Mouse (Mus musculus) testis, postnatal 14 days (tissue): ENCODE measurements around the gene Gm5105.

Source experiments
- DNase-seq: peaks from one replicate; pipeline ENCODE4 v3.0.0; 2021; ENCODE audit warnings: low spot score

Gene Gm5105

DNA sequence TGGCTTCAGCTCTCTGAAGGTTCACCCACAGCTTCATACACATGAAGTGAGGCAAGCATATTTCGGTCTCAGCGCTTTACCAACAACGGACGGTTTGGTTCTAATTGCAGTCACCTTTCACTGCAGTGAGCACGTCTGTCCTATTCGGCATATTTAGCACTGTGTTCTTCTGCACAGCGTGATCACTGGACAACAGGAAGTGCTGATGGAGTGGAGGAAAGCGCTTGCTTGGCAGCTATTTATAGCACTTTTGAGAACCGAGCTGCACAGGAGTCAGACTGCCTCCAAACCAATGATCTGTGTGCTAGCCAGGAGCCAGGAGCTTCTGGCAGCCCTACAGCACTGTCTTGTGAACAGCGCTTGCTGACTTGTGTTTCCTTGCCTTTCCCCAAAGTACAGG, 40.9 kb downstream of the Gm5105 start:
- no peak for DNase-seq

DNA sequence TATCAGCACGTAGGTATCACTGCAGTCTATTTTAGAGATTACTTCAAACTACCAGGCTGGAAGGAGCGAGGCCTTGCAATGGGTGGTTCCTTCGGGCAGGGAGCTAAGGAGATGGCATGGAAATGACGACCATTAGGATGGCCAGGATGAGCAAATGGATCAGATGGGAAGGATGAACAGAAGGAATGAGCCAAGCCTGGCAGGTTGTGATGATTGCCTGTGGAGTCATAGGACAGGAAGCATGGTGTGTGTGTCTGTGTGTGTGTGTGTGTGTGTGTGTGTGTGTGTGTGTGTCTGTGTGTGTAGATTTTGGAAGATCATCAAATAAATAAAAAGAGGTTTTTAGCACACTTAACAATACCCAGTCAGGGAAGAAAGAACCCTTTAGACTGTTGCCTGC, 44.5 kb downstream of the Gm5105 start:
- DNase-seq, result no peak

DNA sequence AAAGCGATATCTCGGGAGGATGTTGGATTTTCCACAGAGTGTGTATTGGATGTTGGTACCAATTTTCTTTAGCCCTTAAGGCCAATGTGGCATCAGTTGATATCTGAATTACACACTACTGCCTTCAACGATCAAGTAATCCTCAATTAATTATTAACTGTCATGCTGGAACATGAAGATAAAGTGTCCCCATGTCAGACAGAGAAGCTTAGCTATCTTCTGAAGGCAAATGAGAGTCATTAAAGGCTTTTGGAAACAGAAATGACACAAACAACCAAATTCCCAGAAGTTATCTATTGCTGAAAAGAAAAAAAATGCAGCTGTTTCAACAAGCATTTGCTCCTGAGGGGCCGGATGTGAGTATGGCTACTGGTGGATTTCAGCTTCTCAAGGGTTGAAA, 45.2 kb downstream of the Gm5105 start:
- DNase-seq, result no peak

DNA sequence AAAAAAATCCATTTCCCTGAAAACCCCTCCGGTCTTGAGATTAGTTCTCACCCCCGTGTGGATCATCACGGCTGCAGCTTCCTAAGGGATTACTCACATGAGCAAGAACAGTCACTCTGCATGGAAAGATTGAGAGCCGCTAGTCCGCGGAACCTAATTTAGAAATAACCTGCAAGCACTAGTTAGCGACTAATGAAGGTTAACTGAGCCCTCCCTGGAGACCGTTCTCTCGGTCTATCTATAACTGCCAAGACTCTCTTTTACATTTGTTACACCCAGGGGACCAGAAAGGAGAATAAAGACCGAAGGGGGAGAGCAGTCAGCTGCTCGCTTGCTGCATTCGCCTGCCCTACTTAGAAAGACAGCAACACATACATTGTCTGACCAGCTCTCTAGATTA, 50.4 kb downstream of the Gm5105 start:
- DNase-seq, result no peak

DNA sequence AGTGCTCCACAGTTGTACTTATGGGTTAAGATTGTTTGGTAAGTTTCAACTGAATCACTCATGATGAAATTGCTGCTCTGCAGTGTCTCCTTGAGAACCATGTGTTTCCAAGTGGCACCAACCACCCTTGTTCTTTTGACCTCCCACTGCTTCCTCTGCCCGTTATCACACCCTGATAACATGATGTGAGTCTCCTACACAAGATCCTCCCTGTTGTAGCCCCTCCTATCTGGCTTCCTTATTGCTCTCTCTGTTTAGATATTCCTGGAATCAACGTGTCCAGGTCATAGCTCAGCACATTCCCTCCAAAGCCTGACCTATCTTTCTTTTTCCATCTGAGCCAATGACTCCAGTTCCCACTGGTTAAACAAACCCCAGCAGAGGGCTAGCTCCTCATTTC, 52.5 kb downstream of the Gm5105 start:
- DNase-seq, result no peak

DNA sequence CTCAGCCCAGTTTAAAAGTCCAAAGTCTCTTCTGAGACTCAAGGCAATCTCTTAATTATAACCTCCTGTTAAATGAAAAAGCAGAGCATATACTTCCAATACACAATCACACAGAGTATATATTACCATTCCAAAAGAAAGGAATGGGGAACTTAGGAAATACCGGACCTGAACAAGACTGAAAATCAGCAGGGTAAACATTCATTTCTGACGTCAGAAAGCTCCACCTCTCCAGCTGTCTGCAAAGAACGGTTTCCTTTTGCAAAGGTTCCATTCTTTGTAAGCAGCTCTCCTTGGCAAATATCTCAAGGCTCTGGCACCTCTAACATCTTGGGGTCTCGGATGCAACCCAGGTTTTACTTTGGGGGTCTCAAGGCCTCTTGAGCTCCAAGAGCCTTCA, 54.8 kb downstream of the Gm5105 start:
- DNase-seq, result no peak

DNA sequence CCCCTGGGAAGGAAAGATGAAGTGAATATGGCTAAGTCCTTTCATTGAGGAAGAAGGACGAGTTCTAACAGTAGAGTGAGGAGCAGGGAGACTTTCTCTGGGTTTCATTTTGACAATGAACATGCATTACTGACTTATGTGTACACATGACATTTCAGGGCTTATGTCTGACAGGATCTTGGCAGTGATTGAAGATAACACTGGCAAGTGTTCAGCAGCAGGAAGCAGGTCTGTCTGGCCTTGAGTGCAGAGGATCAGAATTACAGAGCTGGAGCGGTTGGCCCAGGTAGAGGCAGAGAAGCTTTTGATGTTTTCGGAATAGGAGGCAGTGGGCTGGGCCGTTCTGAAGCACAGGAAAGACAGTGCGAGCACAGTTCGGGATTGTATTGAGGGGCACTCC, 59.0 kb downstream of the Gm5105 start:
- DNase-seq, result no peak

DNA sequence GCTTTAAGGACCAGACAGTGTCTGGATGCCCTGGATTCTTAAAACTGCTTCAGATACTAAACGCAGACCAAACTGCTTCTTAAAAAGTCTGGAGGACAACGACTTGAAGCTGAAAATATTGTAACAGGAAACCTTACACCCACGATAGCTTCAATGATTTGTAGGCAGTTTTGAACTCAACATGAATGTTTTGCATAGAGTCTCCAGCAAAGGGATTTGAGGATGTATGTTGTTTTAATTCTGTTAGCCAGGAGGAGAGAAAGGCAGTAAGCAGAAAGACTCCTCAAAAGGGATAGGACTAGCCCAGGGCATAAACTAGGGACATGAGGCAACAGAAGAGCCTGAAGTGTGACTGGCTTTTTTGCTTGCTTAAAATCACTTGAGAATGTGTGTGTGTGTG, 60.3 kb downstream of the Gm5105 start:
- DNase-seq, result no peak

DNA sequence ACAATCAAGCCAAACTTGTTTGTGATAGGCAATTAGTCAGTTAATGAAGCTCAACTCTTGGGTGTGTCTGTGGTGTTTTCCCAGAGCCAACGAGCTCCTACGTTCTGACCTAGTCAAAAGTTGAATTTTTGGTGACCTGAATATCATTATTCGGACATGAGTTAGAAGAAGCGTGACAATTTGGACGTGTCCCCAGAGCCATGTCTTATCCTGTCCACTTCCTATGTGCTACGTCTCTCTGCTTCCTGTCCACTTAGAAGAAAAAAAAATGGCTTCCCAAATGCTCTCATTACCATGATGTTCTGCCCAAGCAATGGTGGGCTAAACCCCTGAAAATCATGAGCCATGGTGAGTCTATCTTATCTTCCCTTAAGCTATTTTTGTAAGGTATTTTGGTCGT, 63.9 kb downstream of the Gm5105 start:
- DNase-seq, result no peak

DNA sequence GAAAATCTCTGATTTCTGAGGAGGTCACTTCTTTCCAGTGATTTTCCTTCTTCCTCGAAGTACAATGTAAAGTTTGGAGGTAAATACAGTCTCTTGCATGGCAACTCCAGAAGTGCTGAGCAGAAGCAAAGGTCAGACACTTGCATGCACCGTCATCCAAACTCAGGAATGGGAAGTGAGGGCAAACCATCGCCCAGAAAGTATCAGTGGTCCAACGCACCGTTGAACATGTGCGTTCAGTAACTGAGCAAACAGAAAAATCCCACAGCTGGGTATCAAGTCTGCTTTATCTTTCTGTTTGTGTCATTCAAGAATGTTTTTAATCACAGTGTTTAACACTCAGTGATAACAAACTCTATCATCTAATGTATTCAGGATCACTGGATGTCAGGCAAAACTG, 64.6 kb downstream of the Gm5105 start:
- DNase-seq, result no peak

DNA sequence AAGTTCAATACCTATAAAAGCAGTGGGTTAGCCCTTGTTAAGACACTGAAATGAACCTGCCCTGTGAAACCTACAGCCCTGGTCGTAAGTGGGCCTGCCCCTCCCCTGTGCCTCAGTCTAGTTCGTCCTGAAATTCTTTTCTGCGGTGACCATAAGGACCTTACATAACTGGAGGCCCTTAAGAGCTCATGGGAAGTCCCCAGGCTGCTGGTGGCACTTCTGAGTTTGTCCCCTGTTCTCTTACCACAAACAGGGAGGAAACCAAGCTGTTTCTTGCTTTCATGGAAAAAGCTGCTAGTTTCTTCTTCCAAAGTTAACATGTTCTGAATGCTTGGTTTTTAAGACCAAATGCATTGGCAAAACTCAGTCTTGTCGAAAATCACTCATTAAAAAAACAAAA, 65.3 kb downstream of the Gm5105 start:
- DNase-seq, result no peak

DNA sequence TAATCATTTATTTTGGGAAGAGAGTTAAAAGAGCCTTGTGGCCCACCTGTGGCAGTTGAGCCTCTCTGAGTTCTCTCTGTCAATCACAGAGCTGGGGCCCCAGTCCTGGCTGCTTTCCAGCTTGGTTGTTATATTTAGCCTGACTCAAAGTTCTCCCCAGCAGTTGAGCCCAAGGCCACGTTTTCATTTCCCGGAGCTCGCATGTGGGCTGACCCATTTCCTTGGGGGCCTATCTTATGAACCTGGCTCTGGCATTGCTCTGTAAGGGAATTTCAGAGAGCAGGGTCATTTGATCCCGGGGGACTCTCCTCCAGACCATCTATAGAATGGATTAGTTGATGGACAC, 66.5 kb downstream of the Gm5105 start:
- DNase-seq, result no peak

DNA sequence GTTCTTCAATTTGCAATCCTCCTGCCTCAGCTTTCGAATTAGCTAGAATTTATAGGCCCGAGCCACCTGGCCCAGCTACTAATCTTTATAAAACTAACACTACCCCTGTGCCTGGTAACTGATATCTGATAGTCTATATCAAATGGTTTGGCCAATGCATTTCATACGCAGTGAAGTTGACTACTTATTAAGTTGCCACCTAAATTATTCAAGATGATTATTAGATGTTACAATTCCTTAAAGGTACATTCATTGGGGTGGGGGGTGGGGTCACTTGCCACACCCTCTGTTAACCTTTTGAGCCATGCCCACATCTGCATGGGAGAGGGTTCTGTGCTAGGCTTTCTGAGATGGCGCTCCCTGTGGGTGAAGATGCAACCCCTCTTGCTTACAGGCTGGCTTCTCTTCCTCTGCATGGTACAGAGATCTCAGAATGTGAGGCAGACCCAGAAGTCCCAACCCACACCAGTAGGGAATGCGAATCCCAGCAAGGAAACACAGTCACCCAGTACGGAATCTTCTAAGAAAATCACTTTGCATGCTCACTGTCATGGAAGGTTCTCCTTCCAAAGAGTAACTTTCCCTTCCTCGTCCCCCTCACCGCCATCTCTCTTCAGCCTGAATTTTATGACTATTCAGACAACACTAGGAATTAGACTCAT, 67.0 kb downstream of the Gm5105 start:
- no peak for DNase-seq

DNA sequence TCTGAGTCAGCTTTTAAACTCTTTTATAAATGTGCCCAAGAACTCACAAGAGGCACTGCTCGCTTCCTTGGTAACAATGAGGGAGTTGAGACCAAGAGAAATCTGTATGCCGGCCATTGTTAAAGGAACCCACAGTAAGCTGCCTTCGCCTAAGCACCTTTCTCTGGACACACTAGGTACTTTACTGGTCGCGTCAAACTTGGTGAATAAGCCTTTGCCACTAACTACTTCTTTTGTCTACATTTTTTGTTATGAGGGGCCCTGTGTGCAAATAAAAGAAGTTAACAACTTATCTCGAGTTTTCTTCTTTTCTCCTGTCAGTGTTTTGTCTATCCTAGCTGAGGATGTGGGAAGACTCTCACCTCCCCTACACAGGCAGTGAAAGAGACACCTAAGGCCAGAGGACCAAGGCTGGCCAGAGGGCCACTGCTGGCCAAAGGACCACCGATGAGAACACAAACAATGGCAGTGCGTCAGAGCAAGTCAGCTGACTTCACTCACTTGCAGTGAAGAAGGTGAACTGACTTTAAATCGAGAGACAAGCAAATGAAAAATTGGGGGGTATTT, 67.9 kb downstream of the Gm5105 start:
- DNase-seq, result no peak
